Mouse (Mus musculus) fibroblast of lung, adult 2 months (primary cell): ENCODE data around the gene Meis2.

ENCODE experiments used
- DNase-seq: peaks from one replicate; pipeline ENCODE4 v3.0.0-alpha.2; 2011; ENCODE audit warnings: low read depth

Gene Meis2

DNA sequence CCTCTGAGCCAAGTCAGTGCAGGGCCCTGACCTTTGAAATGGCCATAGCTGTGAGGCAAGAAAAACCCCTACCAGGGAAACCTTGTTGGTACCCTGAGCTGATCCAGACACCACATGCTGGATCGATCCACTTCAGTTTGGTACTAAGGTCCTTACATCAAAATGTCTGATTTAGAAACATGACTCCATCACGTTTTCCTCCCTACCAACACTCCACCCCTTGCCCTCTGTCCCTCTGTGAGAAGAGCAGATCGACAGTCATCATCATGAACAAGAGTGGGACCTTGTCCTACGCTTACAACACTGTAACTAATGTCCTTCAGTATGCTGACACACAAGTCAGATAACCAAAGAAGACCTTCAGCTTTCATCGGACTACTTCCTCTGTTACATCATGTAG lies 66.8 kb downstream of the Meis2 start:
- DNase-seq = no peak

GRCm38 (mm10) chr2:115996438-115996837 lies 69.2 kb downstream of the Meis2 start:
- DNase-seq = no peak

DNA sequence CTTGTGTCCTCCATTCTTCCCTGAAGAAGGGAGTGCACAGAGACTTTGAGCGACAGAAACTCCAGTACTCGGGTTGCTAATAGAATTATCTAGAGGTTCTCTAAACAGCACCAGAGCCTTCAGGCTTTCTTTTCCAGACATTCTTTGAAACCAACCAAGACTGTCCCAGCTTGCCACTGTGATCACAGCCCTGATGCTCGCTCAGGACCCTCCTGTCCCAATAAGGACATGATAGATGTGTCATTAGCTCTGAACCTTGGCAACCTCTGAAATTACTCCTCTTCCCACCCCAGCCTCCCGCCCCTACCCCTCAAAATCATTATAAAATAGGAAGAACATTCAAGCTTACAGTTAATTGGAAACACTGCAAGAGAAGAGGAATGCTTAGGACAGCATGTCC lies 71.8 kb downstream of the Meis2 start:
- no peak for DNase-seq

GRCm38 (mm10) chr2:115989249-115989648 lies 76.4 kb downstream of the Meis2 start:
- no peak for DNase-seq

DNA sequence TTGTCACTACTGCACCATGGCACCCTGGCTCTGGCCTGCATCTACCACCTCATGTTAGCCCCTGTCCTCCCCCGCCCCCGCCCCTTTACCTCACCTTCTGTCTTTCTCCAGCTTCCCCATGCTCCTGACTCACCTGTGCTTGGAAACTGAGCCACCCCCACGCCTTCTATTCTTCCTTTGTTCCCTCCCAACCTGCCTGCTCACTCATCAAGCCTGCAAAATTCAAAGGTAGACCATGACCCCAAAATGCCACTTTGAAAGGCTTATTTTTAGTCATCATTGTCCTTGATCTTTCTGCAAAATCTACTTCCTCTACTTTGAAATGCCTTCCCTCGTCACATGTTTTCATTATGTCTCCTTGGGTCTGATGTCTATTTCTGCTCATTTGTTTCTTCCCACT lies 77.2 kb downstream of the Meis2 start:
- DNase-seq = no peak

DNA sequence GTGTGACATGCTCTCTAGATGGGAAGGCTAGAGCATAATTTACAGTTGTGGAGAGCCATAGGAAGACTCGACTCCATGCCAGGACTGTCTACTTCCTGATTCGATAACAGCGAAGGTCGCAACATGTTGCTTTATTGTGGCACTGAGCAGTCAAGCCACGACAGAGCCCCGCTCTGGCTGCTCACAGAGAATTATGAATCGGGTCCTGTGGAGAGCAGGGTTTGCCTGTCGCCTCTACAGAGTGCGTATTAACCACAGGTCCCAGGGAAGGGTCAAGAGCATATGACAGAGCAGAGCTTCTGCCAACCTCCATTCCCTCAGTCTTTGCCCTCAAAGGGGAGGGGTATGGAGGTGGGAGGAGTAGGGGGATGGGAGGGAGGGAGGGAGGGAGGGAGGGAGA lies 80.7 kb downstream of the Meis2 start:
- no peak for DNase-seq

- DNase-seq = no peak
Observed at GRCm38 (mm10) chr2:115984487-115984886, 81.2 kb downstream of the Meis2 start.

DNA sequence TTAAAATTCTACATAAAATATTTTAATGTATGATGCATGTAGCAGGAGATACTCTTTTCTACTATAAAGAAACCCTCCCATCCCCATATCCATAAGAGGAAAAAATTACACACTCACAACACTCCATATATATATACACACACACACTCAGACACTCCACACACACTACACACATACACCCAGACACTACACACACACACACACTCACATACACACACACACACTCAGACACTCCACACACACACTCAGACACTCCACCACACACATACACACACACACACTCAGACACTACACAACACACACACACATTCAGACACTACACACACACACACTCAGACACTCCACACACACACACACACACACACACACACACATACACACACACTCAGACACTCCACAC lies 85.1 kb downstream of the Meis2 start:
- DNase-seq = no peak

- no peak for DNase-seq
Observed at GRCm38 (mm10) chr2:115979683-115980476, 85.8 kb downstream of the Meis2 start.

- DNase-seq = no peak
Observed at GRCm38 (mm10) chr2:115978666-115979065, 87.0 kb downstream of the Meis2 start.

DNA sequence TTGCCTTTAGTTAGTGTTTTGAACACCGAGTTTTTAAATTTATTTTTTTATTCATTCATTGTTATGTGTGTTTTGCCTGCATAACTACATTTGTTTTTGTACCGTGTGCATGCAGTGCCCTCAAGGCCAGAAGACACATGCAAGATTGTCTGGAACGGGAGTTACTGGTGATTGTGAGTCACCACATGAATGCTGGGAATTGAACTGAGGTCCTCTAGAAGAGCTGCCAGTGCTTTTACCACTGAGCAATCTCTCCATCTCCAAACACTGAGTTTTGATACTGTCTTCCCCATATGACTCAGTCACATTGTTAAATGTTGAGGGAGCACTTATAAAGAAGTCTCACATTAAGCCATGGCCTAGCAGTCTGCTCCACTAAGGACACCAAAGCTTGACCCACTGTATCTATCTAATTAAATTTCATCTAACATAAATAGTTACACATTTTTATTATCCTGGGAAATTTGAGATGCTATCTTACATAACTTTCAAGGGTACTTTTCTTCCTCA lies 94.3 kb downstream of the Meis2 start:
- peak; percentile 58 for DNase-seq

GRCm38 (mm10) chr2:115970091-115970820 lies 95.4 kb downstream of the Meis2 start:
- DNase-seq = peak; percentile 75

DNA sequence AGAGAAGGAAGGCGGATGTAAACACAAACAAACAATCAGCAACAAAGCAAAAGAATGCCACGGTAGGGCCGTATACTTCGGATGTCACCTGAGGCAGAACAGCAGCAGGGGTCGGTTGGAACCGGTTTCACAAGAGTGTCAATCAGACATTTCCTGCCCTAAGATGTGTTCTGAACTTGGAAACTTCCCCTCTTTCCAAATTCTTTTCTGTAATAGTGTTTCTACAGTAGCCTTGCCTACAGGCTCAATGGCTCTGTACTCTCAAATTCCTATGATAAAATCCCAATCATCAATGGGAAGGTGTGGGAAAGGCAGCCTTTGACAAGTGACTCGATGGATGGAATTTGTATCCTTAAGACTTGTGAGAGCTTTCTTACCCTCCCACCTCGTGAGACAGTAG lies 96.4 kb downstream of the Meis2 start:
- DNase-seq = no peak

DNA sequence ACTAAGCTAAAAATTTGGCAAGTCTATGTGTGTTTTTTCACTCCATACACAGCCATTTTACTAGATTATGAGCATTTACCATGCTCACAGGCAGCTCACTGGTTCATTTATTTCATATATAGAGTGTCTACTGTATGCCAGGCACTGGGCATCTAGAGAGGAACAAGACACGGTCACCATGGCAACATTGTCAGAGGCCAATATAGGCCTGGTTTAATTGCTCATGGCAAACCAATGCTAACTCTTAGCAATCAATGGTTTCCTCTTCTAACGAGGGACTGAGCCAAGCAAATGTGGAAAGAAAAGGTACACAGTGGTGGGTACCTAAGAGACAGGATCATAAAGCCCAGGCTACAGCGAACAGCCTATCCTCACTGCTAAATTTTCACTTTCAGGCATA lies 100.7 kb downstream of the Meis2 start:
- DNase-seq = no peak

DNA sequence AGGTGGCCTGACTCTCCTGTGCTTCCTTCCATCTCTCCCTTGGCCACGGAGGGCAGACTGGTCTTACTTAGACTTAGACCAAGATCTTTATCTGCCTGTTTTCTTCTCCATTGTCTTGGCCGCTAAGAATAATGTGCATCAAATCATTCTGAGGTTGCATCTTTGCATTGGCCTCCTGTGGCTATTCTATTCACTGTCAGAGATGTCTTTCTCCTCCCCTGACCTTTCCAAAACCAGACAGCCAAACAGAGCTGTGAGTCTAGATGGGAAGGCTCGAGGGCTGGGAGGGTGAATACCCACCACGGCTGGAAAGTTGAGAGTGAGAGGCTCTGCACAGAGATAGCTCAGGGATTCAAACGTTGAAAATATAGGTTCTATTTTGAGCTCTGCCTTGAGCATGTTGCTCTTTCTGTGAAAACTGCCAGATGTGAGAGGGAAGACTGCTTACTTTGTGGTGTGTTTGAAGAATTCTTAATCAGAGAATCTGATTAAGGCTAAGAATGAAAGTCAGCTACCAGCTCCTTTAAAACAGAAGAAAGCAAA lies 102.3 kb downstream of the Meis2 start:
- DNase-seq = no peak

DNA sequence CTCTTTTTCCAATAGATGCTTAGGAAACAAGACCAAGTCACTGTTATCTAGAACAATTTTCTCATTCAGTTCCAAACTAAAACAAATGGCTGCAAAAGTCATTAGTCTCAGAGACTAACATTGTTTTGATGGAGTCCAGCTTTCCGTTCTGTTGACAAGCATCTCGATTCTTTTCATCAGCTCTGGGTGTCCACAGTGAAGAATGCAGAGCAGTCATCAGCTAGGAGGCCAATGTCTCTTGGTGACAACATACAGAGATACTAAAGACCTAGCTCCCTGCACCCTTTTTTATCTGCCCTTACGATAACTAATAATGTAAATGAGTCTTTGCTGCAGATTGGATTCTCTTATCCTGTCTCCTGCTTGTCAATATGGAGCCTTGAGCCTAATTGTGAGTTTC lies 102.9 kb downstream of the Meis2 start:
- DNase-seq = no peak

- no peak for DNase-seq
Observed at GRCm38 (mm10) chr2:115962113-115962512, 103.5 kb downstream of the Meis2 start.

- no peak for DNase-seq
Observed at GRCm38 (mm10) chr2:115960615-115961014, 105.0 kb downstream of the Meis2 start.

- DNase-seq = no peak
Observed at GRCm38 (mm10) chr2:115956786-115957185, 108.9 kb downstream of the Meis2 start.

DNA sequence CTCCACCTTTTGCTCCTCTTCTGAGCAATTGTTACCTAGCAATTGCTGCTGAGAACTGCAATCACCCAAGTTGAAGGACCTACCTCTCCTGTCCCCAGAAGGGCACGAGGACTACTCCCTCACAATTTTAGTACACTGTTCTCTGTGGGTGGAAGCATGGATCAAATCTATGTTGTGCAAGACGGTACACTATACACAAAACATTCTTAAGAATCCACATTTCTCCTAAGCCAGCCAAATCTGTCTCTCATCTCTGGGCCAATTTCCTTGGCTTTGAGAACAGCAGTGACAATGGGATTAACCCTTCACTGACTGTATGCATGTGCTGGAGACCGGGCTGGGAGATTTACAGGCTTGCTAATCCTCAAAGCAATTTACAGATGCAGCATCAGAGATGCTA lies 115.0 kb downstream of the Meis2 start:
- DNase-seq = no peak

DNA sequence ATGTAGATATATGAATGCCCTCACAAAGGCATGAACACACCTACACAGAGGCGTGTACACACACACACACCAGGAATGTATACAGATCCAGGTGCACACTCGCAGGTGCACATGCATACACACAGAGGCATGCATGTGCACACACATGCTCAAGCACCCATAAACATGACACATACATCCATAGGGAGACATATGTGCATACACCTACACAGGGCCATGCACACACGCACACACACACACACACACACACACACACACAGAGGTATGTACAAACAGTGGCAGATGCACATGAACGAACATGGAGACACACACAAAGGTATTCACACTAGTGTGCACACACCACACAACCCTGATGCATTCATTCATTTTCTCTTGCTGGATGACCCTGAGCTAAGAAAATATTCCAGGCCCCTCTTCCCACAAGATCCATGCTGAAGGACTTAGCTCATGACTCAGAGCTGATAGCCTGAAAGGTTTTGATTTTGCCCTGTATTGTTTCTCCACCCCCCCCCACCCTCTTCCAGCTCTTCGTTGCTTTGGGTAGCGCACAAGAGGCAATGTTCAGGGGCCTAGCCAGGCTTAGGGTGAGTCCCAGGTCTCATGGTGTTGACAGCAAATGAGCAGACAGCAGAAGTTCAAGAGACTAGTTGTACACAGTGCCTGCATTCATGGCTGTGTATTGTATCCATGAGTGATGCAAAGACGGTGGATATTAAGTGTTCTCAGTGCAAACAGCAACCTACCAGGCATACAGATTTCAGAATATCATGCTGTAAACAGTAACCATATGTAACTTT lies 116.8 kb downstream of the Meis2 start:
- DNase-seq = no peak

DNA sequence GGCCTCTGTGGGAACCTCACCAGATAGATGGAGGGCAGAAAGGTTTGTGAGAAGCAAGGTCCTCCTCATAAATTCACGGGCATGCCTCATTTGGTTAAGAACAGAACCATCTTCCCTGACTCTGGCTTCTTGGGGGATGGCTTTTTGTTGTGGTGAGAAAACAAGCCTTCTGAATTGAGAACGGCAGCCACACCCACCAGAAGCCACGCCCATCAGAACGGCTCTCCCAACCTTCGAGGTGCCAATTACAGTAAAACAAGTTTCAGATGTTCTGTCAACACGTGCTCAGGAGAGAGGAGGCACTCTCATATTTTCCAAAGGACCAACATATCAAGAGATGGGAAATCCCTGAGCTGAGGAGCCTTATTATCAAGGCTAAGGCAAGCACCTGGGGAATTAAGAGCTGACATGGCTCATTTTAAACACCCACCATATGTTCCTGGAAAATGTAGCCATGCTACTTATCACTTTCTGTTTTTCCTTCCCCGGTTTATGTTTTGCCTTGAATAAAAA lies 117.9 kb downstream of the Meis2 start:
- DNase-seq = no peak
